Mouse (Mus musculus): ENCODE results near the gene Lhb.
"Not testable (repeated sequence)": the region's sequence is repeated elsewhere in the genome, so short reads cannot be mapped to it uniquely, and the experiment has no call there.

Gene Lhb

GRCm38 (mm10) chr7:45455932-45456696 lies 35.5 kb downstream of the Lhb start:
- DNase-seq (ENCODE audit: low read depth) = peak; percentile 38

GRCm38 (mm10) chr7:45456721-45457203 lies 36.1 kb downstream of the Lhb start:
- DNase-seq (ENCODE audit: low read depth) = peak; percentile 49

- DNase-seq (ENCODE audit: low read depth) = peak; percentile 73
Measured at GRCm38 (mm10) chr7:45457204-45458060, 36.8 kb downstream of the Lhb start.

- peak; percentile 86 for DNase-seq (ENCODE audit: low read depth)
Measured at GRCm38 (mm10) chr7:45458748-45459563, 38.3 kb downstream of the Lhb start.

- peak; percentile 99 for DNase-seq (ENCODE audit: low read depth)
Measured at GRCm38 (mm10) chr7:45459564-45460140, 39.0 kb downstream of the Lhb start, which contains the start of gene Ftl1. Ftl1 (minus strand) TSS chr7:45459884.

- no peak for DNase-seq (ENCODE audit: low read depth)
Measured at GRCm38 (mm10) chr7:45460377-45460776, 39.8 kb downstream of the Lhb start.

- DNase-seq (ENCODE audit: low read depth) = peak; percentile 96
Measured at GRCm38 (mm10) chr7:45460860-45461314, 40.3 kb downstream of the Lhb start.

- DNase-seq (ENCODE audit: low read depth) = no peak
Measured at GRCm38 (mm10) chr7:45461326-45461725, 40.7 kb downstream of the Lhb start.

GRCm38 (mm10) chr7:45461781-45462180 lies 41.2 kb downstream of the Lhb start:
- DNase-seq (ENCODE audit: low read depth) = no peak

- DNase-seq (ENCODE audit: low read depth) = no peak
Measured at GRCm38 (mm10) chr7:45462325-45462724, 41.7 kb downstream of the Lhb start.

GRCm38 (mm10) chr7:45462868-45463267 lies 42.2 kb downstream of the Lhb start:
- not testable (repeated sequence) for DNase-seq (ENCODE audit: low read depth)

- DNase-seq (ENCODE audit: low read depth) = no peak
Measured at GRCm38 (mm10) chr7:45463987-45464778, 43.6 kb downstream of the Lhb start.

- no peak for DNase-seq (ENCODE audit: low read depth)
Measured at GRCm38 (mm10) chr7:45465112-45465511, 44.5 kb downstream of the Lhb start.

GRCm38 (mm10) chr7:45465549-45465948 lies 44.9 kb downstream of the Lhb start:
- peak; percentile 48 for DNase-seq (ENCODE audit: low read depth)

GRCm38 (mm10) chr7:45466283-45467089 lies 45.9 kb downstream of the Lhb start, which contains the start of gene Bax:
Bax (minus strand) TSS chr7:45466898.
- peak; percentile 98 for DNase-seq (ENCODE audit: low read depth)

GRCm38 (mm10) chr7:45467090-45467670 lies 46.6 kb downstream of the Lhb start:
- no peak for DNase-seq (ENCODE audit: low read depth)

- peak; percentile 91 for DNase-seq (ENCODE audit: low read depth)
Measured at GRCm38 (mm10) chr7:45470869-45471268, 50.2 kb downstream of the Lhb start.

Data from NIH3T3 (cell line).